Comparison of ENCODE assay signal across 21 mouse cellular contexts in genomic region chr13:4277526-4277925, GRCm38 (mm10). TPM values are rescaled to one million over a fixed set of nuclear protein-coding genes. Genes with fewer than 3 reads are reported as not detected.
"Had no signal": no experiment of that assay in that cellular context is flagged by ENCODE, and none has a peak within 500 bp of the region (broad histone marks: within the 10 kb centered on the region; RNA-seq: fewer than 3 reads in every experiment).

No protein-coding gene starts in this region.

- H3K4me3 ChIP-seq: lung, embryonic 15.5 days; megakaryocyte, embryonic 14.5 days; midbrain, embryonic 13.5 days; midbrain, embryonic 15.5 days; neural tube, embryonic 12.5 days had no signal

- H3K4me2 ChIP-seq: lung, embryonic 15.5 days; midbrain, embryonic 11.5 days; midbrain, embryonic 13.5 days; midbrain, embryonic 15.5 days; neural tube, embryonic 12.5 days had no signal

- H3K27me3 ChIP-seq: lung, embryonic 15.5 days; megakaryocyte, embryonic 14.5 days; midbrain, embryonic 13.5 days; midbrain, embryonic 15.5 days; neural tube, embryonic 12.5 days had no signal

- H3K9ac ChIP-seq: liver, postnatal 0 days; lung, embryonic 15.5 days; midbrain, embryonic 13.5 days; midbrain, embryonic 15.5 days; neural tube, embryonic 12.5 days had no signal

- H3K27ac ChIP-seq: lung, embryonic 15.5 days; macrophage; midbrain, embryonic 13.5 days; midbrain, embryonic 15.5 days; neural tube, embryonic 12.5 days had no signal

- H3K9me3 ChIP-seq: lung, embryonic 15.5 days; megakaryocyte, embryonic 14.5 days; midbrain, embryonic 13.5 days; midbrain, embryonic 15.5 days; neural tube, embryonic 12.5 days had no signal

- H3K4me1 ChIP-seq: lung, embryonic 15.5 days; midbrain, embryonic 13.5 days; midbrain, embryonic 15.5 days; neural tube, embryonic 12.5 days had no signal

- H3K36me3 ChIP-seq: lung, embryonic 15.5 days; midbrain, embryonic 13.5 days; midbrain, embryonic 15.5 days; neural tube, embryonic 12.5 days had no signal

- DNase-seq: liver, postnatal 0 days; lung, adult 2 months; lung, postnatal 14 days; lung, postnatal 36 days; right cerebral cortex, postnatal 14 days; right cerebral cortex, postnatal 4 days; spleen, adult 18-20 months; thymus, adult 18-20 months; thymus, postnatal 14 days; thymus, postnatal 36 days had no signal

RNA-seq across cellular contexts. Expression of gene Akr1c12, which starts 1.7 kb away (rescaled TPM):
- total RNA-seq: midbrain, postnatal 0 days; monocyte, adult 5-6 weeks; neutrophil, adult 5-6 weeks had no signal
- polyA plus RNA-seq: midbrain, embryonic 13.5 days; neural tube, embryonic 12.5 days had no signal

RNA-seq across cellular contexts. Expression of gene Akr1c19, which starts 49.0 kb away (rescaled TPM):
- total RNA-seq: megakaryocyte progenitor cell, adult 5-6 weeks; monocyte, adult 5-6 weeks had no signal
- polyA plus RNA-seq: macrophage had no signal
